Mouse (Mus musculus) central nervous system, embryonic 18 days (tissue): ENCODE results near the gene Cep41. TPM values are rescaled to one million over a fixed set of nuclear protein-coding genes. Genes with fewer than 3 reads are reported as not detected.

Experiments used
- polyA plus RNA-seq: library from polyadenylated mRNA; depleted of rRNA; stranded (reverse); fragments of >200 nt; gene quantifications from 2 replicates; pipeline ENCODE4 v1.2.3, GENCODE M21; 2012; rRNA removed

The Cep41 gene
- polyA plus RNA-seq: 14.5 and 14.6 TPM in 2 replicates

GRCm38 (mm10) chr6:30693350-30693991, at the start of gene Cep41:
TSS of gene Cep41 (minus strand) at chr6:30693749.

GRCm38 (mm10) chr6:30723331-30723730, 29.8 kb upstream of the Cep41 start, which contains the start of gene Mest:
TSS of gene Mest (plus strand) at chr6:30723547.

GRCm38 (mm10) chr6:30638674-30639268, 54.8 kb downstream of the Cep41 start, which contains the start of gene Cpa1:
TSS of gene Cpa1 (plus strand) at chr6:30639218.

GRCm38 (mm10) chr6:30610710-30611109, 82.8 kb downstream of the Cep41 start, which contains the start of gene Cpa5:
TSS of gene Cpa5 (plus strand) at chr6:30611010.

Other genes with a start within 250 kb of the Cep41 start
- gene Tmem209, start 184.0 kb downstream of the Cep41 start, polyA plus RNA-seq: 31.4 and 35.0 TPM in 2 replicates
- gene Ssmem1, start 183.9 kb downstream of the Cep41 start, polyA plus RNA-seq: 0.09 and 0.11 TPM in 2 replicates
- 5.3 and 5.7 TPM in 2 replicates for gene Cpa2, start 152.2 kb downstream of the Cep41 start, polyA plus RNA-seq
- gene Cpa4, start 125.4 kb downstream of the Cep41 start, polyA plus RNA-seq: 0.79 and 1.00 TPM in 2 replicates
- 0.04 and 0.12 TPM in 2 replicates for gene Cpa5, start 82.7 kb downstream of the Cep41 start, polyA plus RNA-seq
- gene Cpa1, start 54.5 kb downstream of the Cep41 start, polyA plus RNA-seq: 0.83 and 1.1 TPM in 2 replicates
- gene Mest, start 29.8 kb upstream of the Cep41 start, polyA plus RNA-seq: 191 and 227 TPM in 2 replicates
- 45.6 and 48.4 TPM in 2 replicates for gene Copg2, start 203.0 kb upstream of the Cep41 start, polyA plus RNA-seq
- gene Tsga13, start 221.8 kb upstream of the Cep41 start, polyA plus RNA-seq: 0.53 TPM in 2 replicates